Comparison of ENCODE assay signal across 25 mouse cellular contexts in the genomic region with DNA sequence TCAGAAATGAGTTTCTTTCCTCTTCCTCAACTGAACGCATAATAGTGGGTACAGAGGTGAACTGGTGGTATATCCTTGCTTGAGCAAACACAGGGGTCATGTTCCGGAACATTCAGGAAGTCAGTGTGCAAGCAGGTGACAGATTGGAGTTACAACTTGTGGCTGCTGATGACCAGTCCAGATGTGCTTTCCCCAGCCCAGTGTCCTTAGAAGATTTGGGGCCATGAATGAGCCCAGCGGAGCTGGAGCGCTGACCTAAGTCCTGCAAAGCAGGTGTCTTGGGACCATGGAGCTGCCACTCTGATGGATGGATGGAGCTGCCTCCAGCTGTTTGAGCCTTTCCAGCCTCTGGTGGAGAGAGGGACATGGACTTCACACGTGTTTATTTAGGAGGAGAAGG.
DNase-seq lines count a peak whose midpoint lies in the region; ATAC-seq and TF ChIP-seq lines count a peak whose summit lies in the region.
"Had no signal": no experiment of that assay in that cellular context is flagged by ENCODE, and none has a peak within 500 bp of the region (broad histone marks: within the 10 kb centered on the region; RNA-seq: fewer than 3 reads in every experiment).

No protein-coding gene starts in this region.

- H3K27ac ChIP-seq in kidney, embryonic 14.5 days (ENCODE audit: low read depth, low read length): no peak overlapping the region
- no peak overlapping the region for H3K27ac ChIP-seq in midbrain, embryonic 10.5 days (replicated peaks)
- no peak overlapping the region for H3K27ac ChIP-seq in midbrain, postnatal 0 days (ENCODE audit: low read depth, low read length)
- H3K27ac ChIP-seq: embryonic facial prominence, embryonic 10.5 days; embryonic facial prominence, embryonic 13.5 days; forebrain, embryonic 12.5 days; forebrain, embryonic 15.5 days; heart, adult 2 months; hindbrain, embryonic 12.5 days; hindbrain, embryonic 15.5 days had no signal

- 35% methylated on average over 5 of the region's 5 CpGs for WGBS in kidney, embryonic 14.5 days
- 89% methylated on average over 5 of the region's 5 CpGs for WGBS in midbrain, embryonic 10.5 days
- WGBS in midbrain, postnatal 0 days: 88% methylated on average over 5 of the region's 5 CpGs

- no peaks in the 10 kb centered on the region for H3K36me3 ChIP-seq in kidney, embryonic 14.5 days (ENCODE audit: control insufficient read depth, insufficient read depth, low read length)
- H3K36me3 ChIP-seq in midbrain, embryonic 10.5 days: no peaks in the 10 kb centered on the region
- H3K36me3 ChIP-seq in midbrain, postnatal 0 days (ENCODE audit: insufficient read depth, low read length): no peaks in the 10 kb centered on the region
- H3K36me3 ChIP-seq: embryonic facial prominence, embryonic 10.5 days; embryonic facial prominence, embryonic 13.5 days; forebrain, embryonic 12.5 days; forebrain, embryonic 15.5 days; hindbrain, embryonic 12.5 days; hindbrain, embryonic 15.5 days had no signal

- ATAC-seq in kidney, embryonic 14.5 days (ENCODE audit: low FRiP score, low TSS enrichment): 0 out of 2 replicates have a peak, but pooled peaks have one; percentile 16
- ATAC-seq in midbrain, postnatal 0 days (ENCODE audit: low FRiP score): no peak
- ATAC-seq: CD4-positive, CD25-positive, alpha-beta regulatory T cell, adult 4 months; forebrain, embryonic 15.5 days had no signal

- no peaks in the 10 kb centered on the region for H3K27me3 ChIP-seq in kidney, embryonic 14.5 days (ENCODE audit: control insufficient read depth, insufficient read depth, low read length)
- H3K27me3 ChIP-seq in midbrain, embryonic 10.5 days (ENCODE audit: low read depth, poor library complexity, severe bottlenecking): no peaks in the 10 kb centered on the region
- H3K27me3 ChIP-seq in midbrain, postnatal 0 days (ENCODE audit: insufficient read depth, low read length): no peaks in the 10 kb centered on the region
- H3K27me3 ChIP-seq: embryonic facial prominence, embryonic 13.5 days; forebrain, embryonic 12.5 days; forebrain, embryonic 15.5 days; hindbrain, embryonic 12.5 days; hindbrain, embryonic 15.5 days had no signal

- no peaks in the 10 kb centered on the region; the same call in 1 of the 2 replicates for H3K4me1 ChIP-seq in kidney, embryonic 14.5 days (ENCODE audit: control insufficient read depth, insufficient read depth, low read length)
- 0 out of 2 replicates have a peak, but pooled peaks cover 14% of the 10 kb centered on the region for H3K4me1 ChIP-seq in midbrain, embryonic 10.5 days
- H3K4me1 ChIP-seq in midbrain, postnatal 0 days (ENCODE audit: insufficient read depth, low read length): no peaks in the 10 kb centered on the region; the same call in 1 of the 2 replicates
- H3K4me1 ChIP-seq: forebrain, embryonic 12.5 days; hindbrain, embryonic 15.5 days had no signal

- no peak for TF ChIP-seq CTCF in midbrain, postnatal 0 days (IDR thresholded peaks at IDR 0.05)

- H3K4me2 ChIP-seq in kidney, embryonic 14.5 days (replicated peaks; ENCODE audit: low read depth, low read length): no peak overlapping the region
- H3K4me2 ChIP-seq in midbrain, postnatal 0 days (ENCODE audit: low read depth, low read length, poor library complexity, severe bottlenecking): no peak overlapping the region
- H3K4me2 ChIP-seq: embryonic facial prominence, embryonic 13.5 days; forebrain, embryonic 12.5 days; forebrain, embryonic 15.5 days; heart, embryonic 11.5 days; hindbrain, embryonic 12.5 days; hindbrain, embryonic 15.5 days had no signal

- H3K9ac ChIP-seq in kidney, embryonic 14.5 days (ENCODE audit: low read depth, low read length): no peak overlapping the region
- no peak overlapping the region for H3K9ac ChIP-seq in midbrain, postnatal 0 days (replicated peaks; ENCODE audit: low read length, poor library complexity, severe bottlenecking)
- H3K9ac ChIP-seq: embryonic facial prominence, embryonic 13.5 days; forebrain, embryonic 12.5 days; forebrain, embryonic 15.5 days; hindbrain, embryonic 12.5 days; hindbrain, embryonic 15.5 days had no signal

- H3K9me3 ChIP-seq in kidney, embryonic 14.5 days (ENCODE audit: control insufficient read depth, low read length): no peaks in the 10 kb centered on the region
- no peaks in the 10 kb centered on the region for H3K9me3 ChIP-seq in midbrain, embryonic 10.5 days (replicated peaks)
- H3K9me3 ChIP-seq in midbrain, postnatal 0 days (ENCODE audit: low read length): no peaks in the 10 kb centered on the region
- H3K9me3 ChIP-seq: embryonic facial prominence, embryonic 10.5 days; embryonic facial prominence, embryonic 13.5 days; forebrain, embryonic 12.5 days; forebrain, embryonic 15.5 days; hindbrain, embryonic 12.5 days; hindbrain, embryonic 15.5 days had no signal

- H3K4me3 ChIP-seq in kidney, embryonic 14.5 days (ENCODE audit: low read length): no peak overlapping the region
- H3K4me3 ChIP-seq in midbrain, embryonic 10.5 days: no peak overlapping the region
- H3K4me3 ChIP-seq in midbrain, postnatal 0 days (ENCODE audit: low read depth, low read length): no peak overlapping the region
- H3K4me3 ChIP-seq: embryonic facial prominence, embryonic 10.5 days; embryonic facial prominence, embryonic 13.5 days; erythroblast, embryonic 14.5 days; forebrain, embryonic 12.5 days; forebrain, embryonic 15.5 days; heart, adult 2 months; hindbrain, embryonic 12.5 days; hindbrain, embryonic 15.5 days had no signal

- no peak for DNase-seq in kidney, adult 9 months
- peak; percentile 9 for DNase-seq in midbrain, embryonic 10.5 days (ENCODE audit: low spot score)
- DNase-seq in midbrain, postnatal 0 days (ENCODE audit: low spot score): no peak
- DNase-seq in embryo, embryonic 10.5 days (ENCODE audit: low spot score): peak; percentile 26
- DNase-seq in embryo, embryonic 11 days: peak; percentile 29
- no peak for DNase-seq in layer of hippocampus, adult 18-20 months (ENCODE audit: low spot score in 2 of 2)
- DNase-seq in thymus, postnatal 25 days: no peak
- DNase-seq: adrenal gland, adult 2 months; adrenal gland, postnatal 14 days; cerebellum, adult 11 months; cerebellum, adult 2 months; cerebellum, adult 9-11 months; cerebellum, postnatal 25 days; gastrocnemius, postnatal 25 days; heart, adult 2 months had no signal

Comparison
In these comparisons a context has a peak if more than half of its experiments do, and no peak if none do; other contexts are left out.
1. DNase-seq: peak in midbrain, embryonic 10.5 days (single experiment), embryo, embryonic 10.5 days (single experiment) and embryo, embryonic 11 days (single experiment); none in kidney, adult 9 months (single experiment), midbrain, postnatal 0 days (single experiment), layer of hippocampus, adult 18-20 months (0 of 2) and thymus, postnatal 25 days (single experiment).